Mouse (Mus musculus) Patski (cell line): ENCODE measurements at regions not wholly inside any gene's neighbourhood (a gene's known extent, or its start where the extent isn't known, plus 50 kb on each side); places are given as distances from the start of the nearest gene placed in this dataset.

Experiments used
- ATAC-seq: fragments of 100-300 bp; one replicate; pipeline ENCODE4 v1.8.0; 2021
- CTCF ChIA-PET: fragments of 350-600 bp; sonication (Branson Sonifier 250); formaldehyde crosslinking; loops from one replicate; lab custom pipeline; 2022; ENCODE audit warnings: inconsistent platforms; lab: Charles Lee
- POLR2A ChIA-PET: fragments of 350-600 bp; sonication (Branson Sonifier 250); formaldehyde crosslinking; loops from one replicate; lab custom pipeline; 2022; ENCODE audit warnings: antibody characterized with exemption, inconsistent platforms; lab: Charles Lee
- DNase-seq: peaks from one replicate; pipeline ENCODE4 v3.0.0-alpha.2; 2011; ENCODE audit warnings: low read depth, low spot score
- H3K27me3 ChIP-seq: fragments of 371-371 bp; one replicate; pipeline ENCODE4 v1.5.1; 2021
- CTCF ChIP-seq: fragments of 100-300 bp; IDR thresholded peaks from one replicate; pipeline ENCODE4 v1.5.1; 2021
- in situ Hi-C: fragments of 300-500 bp; cut with MboI; formaldehyde crosslinking; loops from 3 replicates; pipeline ENCODE4 v1.11.1; 2018; ENCODE audit warnings: low pct_unique_long_range_greater_than_20kb, mixed read lengths

GRCm38 (mm10) chr8:109142495-109143158 is 351.2 kb upstream of the Pmfbp1 start:
- TF ChIP-seq CTCF = no peak
- in situ Hi-C loops = no loop called here
- POLR2A ChIA-PET = no interaction called here

DNA sequence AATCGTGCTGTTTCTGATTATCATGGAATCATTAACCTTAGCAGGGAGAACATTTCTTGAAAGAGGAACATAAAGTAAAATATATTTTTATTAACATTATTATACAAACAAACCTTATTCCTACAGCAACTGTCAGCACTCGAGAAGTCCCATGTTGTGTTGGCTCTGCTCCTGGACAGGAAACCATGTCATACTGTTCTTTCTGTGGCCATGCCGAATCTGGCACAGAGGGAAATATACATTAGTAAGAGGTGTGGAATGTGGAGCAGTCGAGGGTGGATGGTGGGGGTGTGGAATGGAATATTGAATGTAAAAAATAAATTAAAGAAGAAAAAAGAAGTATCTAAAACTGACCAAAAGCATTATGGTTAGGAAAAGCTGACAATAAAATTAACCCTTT is 342.1 kb upstream of the Pmfbp1 start:
- no peaks in the 10 kb centered on the region for H3K27me3 ChIP-seq
- in situ Hi-C loops = no loop called here
- DNase-seq (no peak), ATAC-seq (no peak)
- no peak for TF ChIP-seq CTCF
- POLR2A ChIA-PET = no interaction called here
- CTCF ChIA-PET = no interaction called here

More at GRCm38 (mm10) chr8:109142495-109143158, 351.2 kb upstream of the Pmfbp1 start:
- H3K27me3 ChIP-seq = no peaks in the 10 kb centered on the region
- peak; percentile 30 for DNase-seq
- peak; percentile 90 for ATAC-seq
- CTCF ChIA-PET = interaction anchor here (1.4 kb wide), 1 partner anchor 9 kb away, joined by 3 read pairs; no protein-coding TSS in a partner anchor

DNA sequence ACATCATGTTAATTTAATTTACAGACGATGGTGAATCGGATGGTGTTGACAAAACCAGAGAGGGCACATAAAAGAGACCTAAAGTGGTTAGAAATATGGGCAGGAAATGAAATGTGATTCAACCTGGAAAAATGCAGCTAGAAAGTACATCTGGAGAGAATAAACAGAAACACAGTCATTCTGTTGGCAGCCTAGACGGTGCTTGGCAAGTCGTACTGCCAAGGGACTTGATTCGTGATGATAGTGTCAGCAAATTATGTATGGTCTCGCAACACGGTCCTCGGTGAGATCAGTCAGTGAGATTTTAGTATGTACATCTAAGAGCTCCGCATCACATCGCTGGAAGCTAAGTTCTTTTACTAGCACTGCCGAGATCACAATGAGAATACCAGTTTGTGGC is 338.3 kb upstream of the Pmfbp1 start:
- ChIA-PET CTCF (no interaction called here), POLR2A (no interaction called here)
- ATAC-seq (peak; percentile 87), DNase-seq (peak; percentile 51)
- TF ChIP-seq CTCF = no peak
- no peaks in the 10 kb centered on the region for H3K27me3 ChIP-seq
- in situ Hi-C loops = no loop called here

- no peak for TF ChIP-seq CTCF
- ChIA-PET POLR2A (no interaction called here), CTCF (no interaction called here)
- ATAC-seq (no peak), DNase-seq (no peak)
- no peaks in the 10 kb centered on the region for H3K27me3 ChIP-seq
- in situ Hi-C loops = no loop called here
These were observed 337.8 kb upstream of the Pmfbp1 start for GRCm38 (mm10) chr8:109156016-109156415.

- ChIA-PET CTCF (interaction anchor here (1.2 to 1.3 kb wide), 2 partner anchors 13 to 31 kb away, joined by 3 read pairs; no protein-coding TSS in a partner anchor), POLR2A (interaction anchor here (0.6 kb wide), 1 partner anchor 976 kb away, joined by 7 read pairs; no protein-coding TSS in a partner anchor)
- ATAC-seq = no peak
- peaks cover 24% of the 10 kb centered on the region for H3K27me3 ChIP-seq
- DNase-seq = no peak
- no peak for TF ChIP-seq CTCF
- in situ Hi-C loops = no loop called here
These were observed 321.1 kb upstream of the Pmfbp1 start for GRCm38 (mm10) chr8:109172701-109173100.

- POLR2A ChIA-PET = interaction anchor here (0.6 to 0.7 kb wide), 3 partner anchors 17 to 618 kb away, joined by 3 to 5 read pairs (median 3); no protein-coding TSS in a partner anchor
- DNase-seq (peak; percentile 19), ATAC-seq (peak; percentile 96)
- peaks cover 11% of the 10 kb centered on the region for H3K27me3 ChIP-seq
- CTCF ChIA-PET = interaction anchor here (0.6 to 2.2 kb wide), 10 partner anchors 9 to 1583 kb away, joined by 3 to 7 read pairs (median 3); no protein-coding TSS in a partner anchor
- in situ Hi-C loops = loop anchor here (10.0 to 25.0 kb wide), 3 partner anchors 281 to 1298 kb away; no protein-coding TSS in a partner anchor
- peak; percentile 98 for TF ChIP-seq CTCF
These were observed 308.1 kb upstream of the Pmfbp1 start for GRCm38 (mm10) chr8:109185558-109186198.

GRCm38 (mm10) chr8:109187617-109188016 is 306.2 kb upstream of the Pmfbp1 start:
- no peak for TF ChIP-seq CTCF
- ChIA-PET CTCF (no interaction called here), POLR2A (no interaction called here)
- peaks cover 17% of the 10 kb centered on the region for H3K27me3 ChIP-seq
- ATAC-seq = no peak
- DNase-seq = no peak
- in situ Hi-C loops = loop anchor here (10.0 to 25.0 kb wide), 3 partner anchors 283 to 1300 kb away; no protein-coding TSS in a partner anchor

GRCm38 (mm10) chr8:109214247-109214646 is 279.6 kb upstream of the Pmfbp1 start:
- in situ Hi-C loops = no loop called here
- DNase-seq (no peak), ATAC-seq (no peak)
- CTCF ChIA-PET = no interaction called here
- peaks cover 57% of the 10 kb centered on the region for H3K27me3 ChIP-seq
- POLR2A ChIA-PET = interaction anchor here (0.7 kb wide), 1 partner anchor 105 kb away, joined by 3 read pairs; no protein-coding TSS in a partner anchor
- TF ChIP-seq CTCF = no peak

- CTCF ChIA-PET = interaction anchor here (0.7 kb wide), 1 partner anchor 49 kb away, joined by 3 read pairs; no protein-coding TSS in a partner anchor
- DNase-seq (no peak), ATAC-seq (no peak)
- POLR2A ChIA-PET = no interaction called here
- TF ChIP-seq CTCF = no peak
- peaks cover 46% of the 10 kb centered on the region for H3K27me3 ChIP-seq
- in situ Hi-C loops = no loop called here
These were observed 277.5 kb upstream of the Pmfbp1 start for GRCm38 (mm10) chr8:109216318-109216717.

DNA sequence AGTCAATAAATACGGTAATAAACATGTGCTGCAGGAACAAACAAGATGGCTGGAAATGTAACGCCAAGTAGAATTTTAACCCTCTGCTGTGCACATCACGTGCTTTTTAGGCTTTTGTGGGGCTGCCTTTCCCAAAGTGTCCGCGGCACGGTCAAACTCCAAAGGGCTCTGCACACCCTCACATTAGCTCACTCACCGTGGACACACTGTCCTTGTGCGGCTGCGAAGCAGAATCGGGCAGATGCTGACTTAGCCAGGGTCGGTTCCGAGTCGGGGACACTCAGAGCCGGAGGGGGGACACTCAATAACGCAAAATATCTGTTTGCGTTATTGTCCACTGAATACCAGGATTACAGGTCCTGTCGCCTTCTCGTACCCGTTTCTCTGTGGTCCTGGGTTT is 276.5 kb upstream of the Pmfbp1 start:
- ChIA-PET POLR2A (no interaction called here), CTCF (no interaction called here)
- no peak for DNase-seq
- TF ChIP-seq CTCF = no peak
- in situ Hi-C loops = no loop called here
- peaks cover 44% of the 10 kb centered on the region for H3K27me3 ChIP-seq
- ATAC-seq = no peak
